Mouse (Mus musculus): ENCODE data around the gene Cstb. TPM values are rescaled to one million over a fixed set of nuclear protein-coding genes. Genes with fewer than 3 reads are reported as not detected.

Gene Cstb
- total and polyA plus RNA-seq, 3 experiments: 71.9 to 76.7 TPM; not detected in 1

DNA sequence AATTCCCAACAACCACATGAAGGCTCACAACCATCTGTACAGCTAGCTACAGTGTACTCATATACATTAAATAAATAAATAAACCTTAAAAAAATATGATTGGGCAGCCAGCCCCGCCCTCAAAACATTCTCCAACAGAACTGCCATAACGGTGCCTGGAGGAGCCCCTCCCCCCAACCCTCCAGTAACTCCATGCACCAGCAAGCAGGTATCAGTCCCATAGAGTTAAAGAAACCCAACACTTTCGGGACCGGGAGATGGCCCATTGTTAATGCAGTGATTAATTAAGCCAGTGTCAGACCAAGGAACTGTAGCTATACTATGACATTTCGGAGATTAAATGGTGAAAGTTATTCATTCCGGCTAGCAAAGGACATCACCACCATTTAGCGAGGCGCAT lies 13.6 kb upstream of the Cstb start:
- TF ChIP-seq MAX (IDR thresholded peaks at IDR 0.05; ENCODE audit: low read length): no peak
- TF ChIP-seq SMC3 (IDR thresholded peaks at IDR 0.05; ENCODE audit: low read depth, low read length): no peak
- no peak for TF ChIP-seq ZC3H11A (IDR thresholded peaks at IDR 0.05; ENCODE audit: low read depth, low read length)
- Histone ChIP-seq H3K27ac (ENCODE audit: control insufficient read depth, low read depth, low read length) (no peak overlapping the region), H3K27me3 (ENCODE audit: control insufficient read depth in 1 of 2, insufficient read depth in 2 of 2, low read length in 2 of 2) (no peaks in the 10 kb centered on the region), H3K36me3 (ENCODE audit: control insufficient read depth in 1 of 2, insufficient read depth in 2 of 2, low read length in 2 of 2) (peaks cover 4 to 12% of the 10 kb centered on the region in 2 experiments; a peak in 3 of 4 replicates), H3K4me3 (ENCODE audit: control insufficient read depth in 1 of 2, insufficient read depth in 1 of 2, low read depth in 2 of 2, low read length in 2 of 2) (peak overlapping the region; percentile 89 to 90), H3K79me2 (ENCODE audit: control insufficient read depth, insufficient read depth, low read length, poor library complexity) (peaks cover 25% of the 10 kb centered on the region), H3K9ac (ENCODE audit: control insufficient read depth, low read depth, low read length, poor library complexity, severe bottlenecking) (peak overlapping the region; percentile 81), H3K4me1 (ENCODE audit: control insufficient read depth in 1 of 2, insufficient read depth in 2 of 2, low read length in 2 of 2) (peaks cover 0 to 8% of the 10 kb centered on the region in 2 experiments; a peak in 2 of 4 replicates), H3K9me3 (replicated peaks; ENCODE audit: insufficient read depth, low read length) (no peaks in the 10 kb centered on the region)
- peak; percentile 43 for DNase-seq (ENCODE audit: low read depth, low spot score)

DNA sequence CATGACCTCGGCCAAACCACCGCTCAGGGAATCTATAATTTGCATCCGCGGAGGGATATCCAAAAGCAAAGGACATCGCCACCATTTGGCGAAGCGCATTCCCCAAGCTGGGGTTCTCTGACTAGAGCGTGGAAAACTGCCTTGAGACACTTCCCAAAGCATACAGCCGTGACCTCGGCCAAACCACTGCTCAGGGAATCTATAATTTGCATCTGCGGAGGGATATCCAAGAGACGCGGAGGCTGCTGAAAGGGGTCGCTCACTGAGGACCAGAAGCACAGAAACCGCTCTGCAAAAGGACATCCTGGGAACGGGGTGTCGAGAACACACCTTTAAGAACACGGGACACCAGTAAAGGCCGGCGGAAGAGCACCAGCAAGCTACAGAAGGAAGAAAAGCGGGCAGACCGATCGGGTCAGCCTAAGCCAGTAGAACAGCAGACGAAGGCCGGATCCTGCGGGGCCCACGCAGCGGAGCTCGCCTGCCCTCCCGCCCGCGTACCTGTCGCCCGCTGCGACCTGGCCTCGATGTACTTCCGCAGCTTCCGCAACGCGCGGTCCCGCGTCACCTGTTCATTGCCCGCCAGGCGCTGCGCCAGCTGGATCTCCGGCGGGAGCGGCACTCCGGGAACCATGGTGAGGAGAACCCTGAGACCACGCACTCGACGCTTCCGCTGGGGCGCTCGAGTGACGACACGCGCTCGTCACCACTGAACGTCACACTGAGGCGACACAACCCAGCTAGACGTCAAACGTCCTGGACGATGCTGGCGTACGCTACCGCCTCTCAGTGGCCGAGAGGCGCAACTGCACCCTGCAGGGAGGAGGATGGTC lies 12.9 kb upstream of the Cstb start, which contains the start of gene Rrp1:
TSS of gene Rrp1 (minus strand) at position 725 of the 833 bp plus-strand sequence.
- peak within 1 kb of the TSS; percentile 89 to 90 for H3K4me3 ChIP-seq (ENCODE audit: control insufficient read depth in 1 of 2, insufficient read depth in 1 of 2, low read depth in 2 of 2, low read length in 2 of 2)
- no peaks in the 10 kb centered on the region for H3K9me3 ChIP-seq (replicated peaks; ENCODE audit: insufficient read depth, low read length)
- peaks cover 3 to 6% of the 10 kb centered on the region in 2 experiments; a peak in 3 of 4 replicates for H3K36me3 ChIP-seq (ENCODE audit: control insufficient read depth in 1 of 2, insufficient read depth in 2 of 2, low read length in 2 of 2)
- H3K79me2 ChIP-seq (ENCODE audit: control insufficient read depth, insufficient read depth, low read length, poor library complexity): peaks cover 25% of the 10 kb centered on the region
- H3K4me1 ChIP-seq (ENCODE audit: control insufficient read depth in 1 of 2, insufficient read depth in 2 of 2, low read length in 2 of 2): peaks cover 0 to 2% of the 10 kb centered on the region in 2 experiments; a peak in 2 of 4 replicates
- peak within 1 kb of the TSS; percentile 81 for H3K9ac ChIP-seq (ENCODE audit: control insufficient read depth, low read depth, low read length, poor library complexity, severe bottlenecking)
- no peaks in the 10 kb centered on the region for H3K27me3 ChIP-seq (ENCODE audit: control insufficient read depth in 1 of 2, insufficient read depth in 2 of 2, low read length in 2 of 2)
- DNase-seq (ENCODE audit: low read depth, low spot score): peak; percentile 98
- peak within 1 kb of the TSS; percentile 37 for H3K27ac ChIP-seq (ENCODE audit: control insufficient read depth, low read depth, low read length)
- TF ChIP-seq ZNF384 (IDR thresholded peaks at IDR 0.05; ENCODE audit: low read depth, low read length): peak; percentile 53; the same call in 1 of the 2 replicates
- no peak for TF ChIP-seq USF2 (IDR thresholded peaks at IDR 0.05; ENCODE audit: borderline replicate concordance in 1 of 2, insufficient read depth in 1 of 2, low read depth in 1 of 2, low read length in 2 of 2)
- no peak for TF ChIP-seq MYB (IDR thresholded peaks at IDR 0.05; ENCODE audit: low read depth, low read length)
- peak; percentile 90 for TF ChIP-seq NELFE (IDR thresholded peaks at IDR 0.05; ENCODE audit: low read depth, low read length)
- peak; percentile 54 for TF ChIP-seq RAD21 (IDR thresholded peaks at IDR 0.05; ENCODE audit: low read depth, low read length)
- TF ChIP-seq GABPA (IDR thresholded peaks at IDR 0.05; ENCODE audit: low read depth, low read length): peak; percentile 94
- TF ChIP-seq TAL1 (IDR thresholded peaks at IDR 0.05; ENCODE audit: low read length): no peak
- TF ChIP-seq ZC3H11A (IDR thresholded peaks at IDR 0.05; ENCODE audit: low read depth, low read length): peak; percentile 65
- no peak for TF ChIP-seq ZKSCAN1 (IDR thresholded peaks at IDR 0.05; ENCODE audit: low read depth, low read length)
- TF ChIP-seq HCFC1 (IDR thresholded peaks at IDR 0.05; ENCODE audit: low read depth, low read length): peak; percentile 96
- TF ChIP-seq TCF12 (IDR thresholded peaks at IDR 0.05; ENCODE audit: low read depth, low read length): 0 out of 2 replicates have a peak, but pooled peaks have one; percentile 60
- peak; percentile 22; the same call in 1 of the 2 replicates for TF ChIP-seq NRF1 (IDR thresholded peaks at IDR 0.05; ENCODE audit: insufficient read depth, low read depth, low read length, poor library complexity, severe bottlenecking)
- no peak for TF ChIP-seq POLR2AphosphoS5 (IDR thresholded peaks at IDR 0.05; ENCODE audit: borderline replicate concordance, low read depth, low read length)
- peak; percentile 87 for TF ChIP-seq MAX (IDR thresholded peaks at IDR 0.05; ENCODE audit: low read length)
- no peak for TF ChIP-seq GATA1 (IDR thresholded peaks at IDR 0.05; ENCODE audit: low read depth, low read length)
- peak; percentile 98 for TF ChIP-seq MXI1 (IDR thresholded peaks at IDR 0.05; ENCODE audit: low read depth, low read length)
- peak; percentile 69 for TF ChIP-seq TBP (IDR thresholded peaks at IDR 0.05; ENCODE audit: low read depth, low read length)
- TF ChIP-seq EP300 (IDR thresholded peaks at IDR 0.05; ENCODE audit: low read depth in 1 of 2, low read length in 2 of 2): peak in 1 of 2 experiments; percentile 38; a peak in 2 of 4 replicates
- peak; percentile 73; the same call in 1 of the 2 replicates for TF ChIP-seq MAZ (IDR thresholded peaks at IDR 0.05; ENCODE audit: low read depth, low read length)
- peak; percentile 89 for TF ChIP-seq ELF1 (IDR thresholded peaks at IDR 0.05; ENCODE audit: low read depth, low read length)
- peak; percentile 77 for TF ChIP-seq KAT2A (conservative IDR thresholded peaks at IDR 0.05; ENCODE audit: low read depth, low read length)
- peak; percentile 86 for TF ChIP-seq ZMIZ1 (IDR thresholded peaks at IDR 0.05; ENCODE audit: low read depth, low read length)
- TF ChIP-seq SMC3 (IDR thresholded peaks at IDR 0.05; ENCODE audit: low read depth, low read length): peak; percentile 61
- no peak for TF ChIP-seq MEF2A (IDR thresholded peaks at IDR 0.05; ENCODE audit: extremely low read depth, insufficient replicate concordance, low read depth, low read length, poor library complexity, severe bottlenecking)
- TF ChIP-seq ETS1 (IDR thresholded peaks at IDR 0.05; ENCODE audit: low read depth, low read length): peak; percentile 89
- peak; percentile 49; the same call in 1 of the 2 replicates for TF ChIP-seq BHLHE40 (IDR thresholded peaks at IDR 0.05; ENCODE audit: borderline replicate concordance, low read depth, low read length)
- TF ChIP-seq POLR2AphosphoS2 (IDR thresholded peaks at IDR 0.05; ENCODE audit: low read length): peak; percentile 89
